Mouse (Mus musculus) erythroblast, embryonic 14.5 days (primary cell): ENCODE data around the gene Myo1d.

Experiments
- GATA1 ChIP-seq: IDR thresholded peaks from 2 replicates; pipeline ENCODE4 v1.6.1; 2012; ENCODE audit warnings: low read length, inconsistent platforms, mixed read lengths
- TAL1 ChIP-seq: IDR thresholded peaks from 3 replicates; pipeline ENCODE4 v1.6.1; 2012; ENCODE audit warnings: low read length, inconsistent platforms, mixed read lengths

DNA sequence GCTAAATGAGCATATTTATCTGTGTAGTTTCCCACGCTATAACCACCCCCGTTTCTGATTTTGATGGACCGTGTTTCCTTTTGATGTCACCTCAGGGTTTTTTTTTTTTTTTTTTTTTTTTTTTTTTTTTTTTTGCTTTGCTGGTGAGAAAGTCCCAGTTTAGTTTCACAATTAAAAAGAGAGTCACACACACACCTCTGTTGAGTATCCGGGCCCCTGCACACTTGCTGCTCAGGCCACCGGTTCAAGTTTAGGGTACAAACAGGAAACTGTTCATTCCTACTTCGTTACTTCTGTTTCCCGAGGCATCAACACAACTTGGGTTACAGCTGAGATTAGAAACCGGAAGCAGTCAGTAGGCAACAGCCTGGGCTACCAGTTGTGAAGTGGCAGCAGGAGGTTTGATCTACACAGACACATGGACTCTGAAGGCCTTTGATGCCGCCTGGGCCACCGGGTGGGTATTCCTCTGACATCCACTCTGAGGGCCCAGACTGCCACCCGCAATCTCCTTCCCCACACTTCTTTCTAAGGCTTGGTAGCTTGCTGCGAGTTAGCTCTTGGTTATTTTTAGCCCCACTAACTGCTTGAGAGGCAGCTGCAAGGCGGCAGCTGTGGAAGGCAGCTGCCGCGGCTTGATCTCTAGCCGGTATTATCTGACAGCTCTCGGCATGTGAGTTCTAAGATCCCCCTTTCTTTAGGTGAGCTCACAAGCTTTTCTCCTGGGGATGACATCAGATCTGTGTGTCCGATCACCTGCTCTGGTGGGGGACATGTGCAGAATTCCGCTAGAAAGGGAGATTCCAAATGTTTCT lies 271.3 kb downstream of the Myo1d start:
- TF ChIP-seq GATA1 (no peak), TAL1 (no peak)
